In the genomic region with DNA sequence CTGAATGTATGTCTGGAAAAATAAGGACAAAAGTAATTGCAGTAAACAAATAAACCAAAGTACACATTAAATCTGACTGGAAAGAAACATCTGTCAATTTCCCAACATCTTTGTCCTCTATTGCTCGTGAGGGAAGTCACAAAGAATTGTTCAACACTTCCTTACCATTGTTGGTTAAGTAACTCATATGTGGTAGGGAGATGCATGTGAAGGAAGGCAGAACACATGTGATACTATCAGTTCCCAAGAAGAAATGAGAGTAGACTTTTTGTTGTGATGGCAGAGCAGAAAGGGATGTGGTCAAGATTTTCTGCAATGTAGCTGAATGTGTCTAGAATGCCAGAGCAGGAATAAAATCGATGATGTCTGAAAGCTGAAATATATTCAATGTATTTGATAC, we compare ENCODE assay signal across 31 mouse cellular contexts. TPM values are rescaled to one million over a fixed set of nuclear protein-coding genes. Genes with fewer than 3 reads are reported as not detected.
DNase-seq lines count a peak whose midpoint lies in the region; ATAC-seq and TF ChIP-seq lines count a peak whose summit lies in the region.
"Had no signal": no experiment of that assay in that cellular context is flagged by ENCODE, and none has a peak within 500 bp of the region (broad histone marks: within the 10 kb centered on the region; RNA-seq: fewer than 3 reads in every experiment).

No protein-coding gene starts in this region.

- 70% methylated on average over 2 of the region's 2 CpGs for WGBS in lung, embryonic 14.5 days
- 50% methylated on average over 2 of the region's 2 CpGs for WGBS in thymus, adult 2 months
- WGBS in midbrain, embryonic 16.5 days, result 79% methylated on average over 2 of the region's 2 CpGs

- no peak for ATAC-seq in lung, embryonic 14.5 days (ENCODE audit: insufficient read depth)
- ATAC-seq in common myeloid progenitor, adult 5-6 weeks (replicated peaks; ENCODE audit: low read depth, poor library complexity, severe bottlenecking), result 0 out of 2 replicates have a peak, but pooled peaks have one; percentile 39
- peak; percentile 71 for ATAC-seq in megakaryocyte, adult 5-6 weeks (ENCODE audit: poor library complexity, severe bottlenecking)
- ATAC-seq in midbrain, embryonic 16.5 days, result no peak
- ATAC-seq: forebrain, embryonic 13.5 days; forebrain, embryonic 16.5 days; Patski had no signal

- peak; percentile 1 for DNase-seq in lung, embryonic 14.5 days
- no peak for DNase-seq in lung, adult 18-20 months
- DNase-seq in naive thymus-derived CD4-positive, alpha-beta T cell, adult 2 months (ENCODE audit: low read depth), result peak; percentile 30
- no peak for DNase-seq in thymus, adult 2 months
- DNase-seq in urinary bladder, postnatal 25 days (ENCODE audit: low spot score), result no peak
- DNase-seq: adrenal gland, postnatal 10 days; B cell, adult 2 months; cerebellum, adult 11-12 months; cerebellum, adult 8-10 months; cerebellum, postnatal 10 days; cerebellum, postnatal 36 days; gastrocnemius, postnatal 10 days; gastrocnemius, postnatal 36 days; heart, adult 11 months had no signal

- H3K36me3 ChIP-seq in lung, embryonic 14.5 days (ENCODE audit: insufficient read depth), result no peaks in the 10 kb centered on the region
- no peaks in the 10 kb centered on the region for H3K36me3 ChIP-seq in thymus, adult 2 months (ENCODE audit: control insufficient read depth, insufficient read depth, low read length)
- H3K36me3 ChIP-seq in midbrain, embryonic 16.5 days (ENCODE audit: control insufficient read depth, insufficient read depth, low read length), result no peaks in the 10 kb centered on the region
- H3K36me3 ChIP-seq: forebrain, embryonic 10.5 days; G1E; hindbrain, embryonic 12.5 days; hindbrain, embryonic 15.5 days had no signal

- no peaks in the 10 kb centered on the region for H3K9me3 ChIP-seq in lung, embryonic 14.5 days (ENCODE audit: low read depth, low read length)
- H3K9me3 ChIP-seq in midbrain, embryonic 16.5 days (replicated peaks; ENCODE audit: control insufficient read depth, low read length, poor library complexity, severe bottlenecking), result no peaks in the 10 kb centered on the region
- H3K9me3 ChIP-seq: forebrain, embryonic 10.5 days; forebrain, embryonic 13.5 days; G1E; hindbrain, embryonic 12.5 days; hindbrain, embryonic 15.5 days had no signal

- no peak overlapping the region for H3K4me3 ChIP-seq in lung, embryonic 14.5 days (ENCODE audit: low read depth, low read length)
- no peak overlapping the region for H3K4me3 ChIP-seq in thymus, adult 2 months (ENCODE audit: control insufficient read depth, insufficient read depth, low read length)
- H3K4me3 ChIP-seq in midbrain, embryonic 16.5 days (ENCODE audit: low read depth, low read length), result no peak overlapping the region
- H3K4me3 ChIP-seq: forebrain, embryonic 10.5 days; forebrain, embryonic 13.5 days; hindbrain, embryonic 12.5 days; hindbrain, embryonic 15.5 days had no signal

- TF ChIP-seq CTCF in lung, embryonic 14.5 days (IDR thresholded peaks at IDR 0.05; ENCODE audit: low read depth), result no peak
- no peak for TF ChIP-seq CTCF in thymus, adult 2 months (IDR thresholded peaks at IDR 0.05; ENCODE audit: borderline replicate concordance, control insufficient read depth, extremely low read depth, insufficient read depth, low read length, poor library complexity)

- H3K27ac ChIP-seq in lung, embryonic 14.5 days (ENCODE audit: low read depth), result no peak overlapping the region
- no peak overlapping the region for H3K27ac ChIP-seq in thymus, adult 2 months (ENCODE audit: control insufficient read depth, insufficient read depth, low read length)
- H3K27ac ChIP-seq in midbrain, embryonic 16.5 days (ENCODE audit: low read length), result no peak overlapping the region
- H3K27ac ChIP-seq: forebrain, embryonic 10.5 days; forebrain, embryonic 13.5 days; hindbrain, embryonic 12.5 days; hindbrain, embryonic 15.5 days had no signal

- no peaks in the 10 kb centered on the region for H3K4me1 ChIP-seq in lung, embryonic 14.5 days (ENCODE audit: insufficient read depth)
- H3K4me1 ChIP-seq in thymus, adult 2 months (replicated peaks; ENCODE audit: control insufficient read depth, insufficient read depth, low read length), result no peaks in the 10 kb centered on the region
- H3K4me1 ChIP-seq in midbrain, embryonic 16.5 days (ENCODE audit: control insufficient read depth, insufficient read depth, low read length), result no peaks in the 10 kb centered on the region
- H3K4me1 ChIP-seq: forebrain, embryonic 10.5 days; forebrain, embryonic 13.5 days; hindbrain, embryonic 12.5 days; hindbrain, embryonic 15.5 days had no signal

- no peak for TF ChIP-seq POLR2A in thymus, adult 2 months (IDR thresholded peaks at IDR 0.05; ENCODE audit: control insufficient read depth, extremely low read depth, insufficient read depth, low read length, poor library complexity)

- no peaks in the 10 kb centered on the region for H3K27me3 ChIP-seq in lung, embryonic 14.5 days (ENCODE audit: insufficient read depth, low read length)
- no peaks in the 10 kb centered on the region for H3K27me3 ChIP-seq in thymus, adult 2 months (ENCODE audit: control insufficient read depth, insufficient read depth, low read length)
- H3K27me3 ChIP-seq in midbrain, embryonic 16.5 days (ENCODE audit: control insufficient read depth, insufficient read depth, low read depth, low read length), result no peaks in the 10 kb centered on the region
- H3K27me3 ChIP-seq: CH12.LX; forebrain, embryonic 13.5 days; hindbrain, embryonic 12.5 days; hindbrain, embryonic 15.5 days had no signal

- no peak overlapping the region for H3K9ac ChIP-seq in lung, embryonic 14.5 days
- H3K9ac ChIP-seq in midbrain, embryonic 16.5 days (ENCODE audit: low read depth, low read length), result no peak overlapping the region
- H3K9ac ChIP-seq: forebrain, embryonic 13.5 days; hindbrain, embryonic 12.5 days; hindbrain, embryonic 15.5 days had no signal

- H3K4me2 ChIP-seq in lung, embryonic 14.5 days, result no peak overlapping the region
- no peak overlapping the region for H3K4me2 ChIP-seq in midbrain, embryonic 16.5 days (ENCODE audit: low read length)
- H3K4me2 ChIP-seq: forebrain, embryonic 13.5 days; heart, embryonic 11.5 days; hindbrain, embryonic 12.5 days; hindbrain, embryonic 15.5 days had no signal

RNA-seq across cellular contexts. Expression of gene Ms4a4a, which starts 1.1 kb away (rescaled TPM):
- polyA plus RNA-seq in lung, embryonic 14.5 days (2014; fragmentation: Nextera tagmentation; extraction: Ambion mirVana), result 3.5 and 5.1 TPM in 2 replicates
- not detected in 2 replicates for total RNA-seq in common myeloid progenitor, adult 5-6 weeks (2017)
- 35.8 and 41.7 TPM in 2 replicates for total RNA-seq in megakaryocyte, adult 5-6 weeks (2015)
- total RNA-seq in megakaryocyte, adult 5-6 weeks (2017), result 6.0 and 7.4 TPM in 2 replicates
- 0.55 and 0.63 TPM in 2 replicates for polyA plus RNA-seq in thymus, adult 2 months (2012; rRNA removed)
- polyA plus RNA-seq in midbrain, embryonic 16.5 days (2015; fragmentation: Nextera tagmentation; extraction: Ambion mirVana), result 1.4 and 2.1 TPM in 2 replicates
- total RNA-seq: CH12.LX; G1E; hematopoietic stem cell, adult 5-6 weeks had no signal
- polyA plus RNA-seq: G1E, Patski had no signal

RNA-seq across cellular contexts. Expression of gene Ms4a4c, which starts 28.2 kb away (rescaled TPM):
- 0.63 and 1.5 TPM in 2 replicates for polyA plus RNA-seq in lung, embryonic 14.5 days (2014; fragmentation: Nextera tagmentation; extraction: Ambion mirVana)
- total RNA-seq in common myeloid progenitor, adult 5-6 weeks (2017), result 7.3 and 25.8 TPM in 2 replicates
- total RNA-seq in megakaryocyte, adult 5-6 weeks (2015), result 412 and 535 TPM in 2 replicates
- 446 and 496 TPM in 2 replicates for total RNA-seq in megakaryocyte, adult 5-6 weeks (2017)
- 2.4 TPM in 2 replicates for polyA plus RNA-seq in thymus, adult 2 months (2012; rRNA removed)
- 0.20 TPM in 1 of 2 replicates, not detected in the other for polyA plus RNA-seq in midbrain, embryonic 16.5 days (2015; fragmentation: Nextera tagmentation; extraction: Ambion mirVana)
- total RNA-seq: adrenal gland, postnatal 4 days; G1E; gastrocnemius, adult 18-20 months; gastrocnemius, postnatal 10 days; heart, postnatal 25 days had no signal
- polyA plus RNA-seq: embryonic facial prominence, embryonic 11.5 days; forebrain, embryonic 10.5 days; forebrain, embryonic 13.5 days; forebrain, embryonic 16.5 days; G1E; heart, embryonic 11.5 days; hindbrain, embryonic 12.5 days; hindbrain, embryonic 15.5 days; Patski had no signal

RNA-seq across cellular contexts. Expression of gene Ms4a7, which starts 40.5 kb away (rescaled TPM):
- 3.0 and 5.0 TPM in 2 replicates for polyA plus RNA-seq in lung, embryonic 14.5 days (2014; fragmentation: Nextera tagmentation; extraction: Ambion mirVana)
- total RNA-seq in common myeloid progenitor, adult 5-6 weeks (2017), result 0.09 TPM in 1 of 2 replicates, not detected in the other
- 1.7 and 3.0 TPM in 2 replicates for total RNA-seq in megakaryocyte, adult 5-6 weeks (2015)
- 1.7 and 2.4 TPM in 2 replicates for total RNA-seq in megakaryocyte, adult 5-6 weeks (2017)
- 5.8 and 10.6 TPM in 2 replicates for polyA plus RNA-seq in thymus, adult 2 months (2012; rRNA removed)
- 1.8 and 2.1 TPM in 2 replicates for polyA plus RNA-seq in midbrain, embryonic 16.5 days (2015; fragmentation: Nextera tagmentation; extraction: Ambion mirVana)
- total RNA-seq: hematopoietic stem cell, adult 5-6 weeks had no signal
- polyA plus RNA-seq: forebrain, embryonic 10.5 days; G1E had no signal

Comparison
In these comparisons a context has a peak if more than half of its experiments do, and no peak if none do; other contexts are left out.
1. DNase-seq: peak in lung, embryonic 14.5 days (single experiment) and naive thymus-derived CD4-positive, alpha-beta T cell, adult 2 months (single experiment); none in lung, adult 18-20 months (0 of 2), thymus, adult 2 months (single experiment) and urinary bladder, postnatal 25 days (single experiment).
2. ATAC-seq: peak in common myeloid progenitor, adult 5-6 weeks (single experiment) and megakaryocyte, adult 5-6 weeks (single experiment); none in lung, embryonic 14.5 days (single experiment) and midbrain, embryonic 16.5 days (single experiment).